Mouse (Mus musculus) hindbrain, embryonic 15.5 days (tissue): ENCODE results near the gene Dpp8. TPM values are rescaled to one million over a fixed set of nuclear protein-coding genes. Genes with fewer than 3 reads are reported as not detected.
A peak's percentile ranks its signal among the peaks of the same experiment; 100 is the strongest.

Source experiments
- ATAC-seq: fragments of 200-750 bp; cut with Nextera tagmentation; 2 replicates; pipeline ENCODE4 v1.8.0; 2017; ENCODE audit warnings: low read depth, moderate number of reproducible peaks, moderate TSS enrichment; ENCODE audit not compliant: low FRiP score
- H3K27ac ChIP-seq: fragments of 300-500 bp; sonication (generic); replicated peaks from 2 replicates; pipeline ENCODE4 v1.5.1; 2015; ENCODE audit warnings: mild to moderate bottlenecking, inconsistent platforms
- H3K27me3 ChIP-seq: fragments of 300-500 bp; sonication (generic); 2 replicates; pipeline ENCODE4 v1.6.1; 2015; ENCODE audit warnings: control low read depth, inconsistent platforms
- H3K36me3 ChIP-seq: fragments of 300-500 bp; sonication (generic); 2 replicates; pipeline ENCODE4 v1.6.1; 2015; ENCODE audit warnings: control low read depth, inconsistent platforms
- H3K4me1 ChIP-seq: fragments of 300-500 bp; sonication (generic); replicated peaks from 2 replicates; pipeline ENCODE4 v1.6.1; 2015; ENCODE audit warnings: control low read depth, inconsistent platforms
- H3K4me2 ChIP-seq: fragments of 300-500 bp; sonication (generic); 2 replicates; pipeline ENCODE4 v1.6.1; 2015; ENCODE audit warnings: moderate library complexity, mild to moderate bottlenecking, inconsistent platforms
- H3K4me3 ChIP-seq: fragments of 300-500 bp; sonication (generic); 2 replicates; pipeline ENCODE4 v1.5.1; 2015; ENCODE audit warnings: mild to moderate bottlenecking, inconsistent platforms
- H3K9ac ChIP-seq: fragments of 300-500 bp; sonication (generic); 2 replicates; pipeline ENCODE4 v1.6.1; 2015; ENCODE audit warnings: inconsistent platforms
- H3K9me3 ChIP-seq: fragments of 300-500 bp; sonication (generic); 2 replicates; pipeline ENCODE4 v1.6.1; 2016; ENCODE audit warnings: control low read depth, inconsistent platforms
- WGBS: fragments of 180-500 bp; shearing (Covaris S2); methylation state at CpG from one replicate; pipeline ENCODE4 v1.1.7; 2015; 5-methylcytosine and 5-hydroxymethylcytosine counted together
- polyA plus RNA-seq: library from polyadenylated mRNA; unstranded; fragments of >200 nt; fragmentation: Nextera tagmentation; extraction: Ambion mirVana; gene quantifications from 2 replicates; pipeline ENCODE4 v1.2.1, GENCODE M21; 2015

Gene Dpp8
- polyA plus RNA-seq, 1 experiment from 2014 or later: 39.5 TPM

GRCm38 (mm10) chr9:65016241-65016977 is 15.8 kb upstream of the Dpp8 start:
- peaks cover 60% of the 10 kb centered on the region for H3K4me1 ChIP-seq
- 57% methylated on average over 4 of the region's 4 CpGs for WGBS
- peak; percentile 58; the same call in 1 of the 2 replicates for ATAC-seq

DNA sequence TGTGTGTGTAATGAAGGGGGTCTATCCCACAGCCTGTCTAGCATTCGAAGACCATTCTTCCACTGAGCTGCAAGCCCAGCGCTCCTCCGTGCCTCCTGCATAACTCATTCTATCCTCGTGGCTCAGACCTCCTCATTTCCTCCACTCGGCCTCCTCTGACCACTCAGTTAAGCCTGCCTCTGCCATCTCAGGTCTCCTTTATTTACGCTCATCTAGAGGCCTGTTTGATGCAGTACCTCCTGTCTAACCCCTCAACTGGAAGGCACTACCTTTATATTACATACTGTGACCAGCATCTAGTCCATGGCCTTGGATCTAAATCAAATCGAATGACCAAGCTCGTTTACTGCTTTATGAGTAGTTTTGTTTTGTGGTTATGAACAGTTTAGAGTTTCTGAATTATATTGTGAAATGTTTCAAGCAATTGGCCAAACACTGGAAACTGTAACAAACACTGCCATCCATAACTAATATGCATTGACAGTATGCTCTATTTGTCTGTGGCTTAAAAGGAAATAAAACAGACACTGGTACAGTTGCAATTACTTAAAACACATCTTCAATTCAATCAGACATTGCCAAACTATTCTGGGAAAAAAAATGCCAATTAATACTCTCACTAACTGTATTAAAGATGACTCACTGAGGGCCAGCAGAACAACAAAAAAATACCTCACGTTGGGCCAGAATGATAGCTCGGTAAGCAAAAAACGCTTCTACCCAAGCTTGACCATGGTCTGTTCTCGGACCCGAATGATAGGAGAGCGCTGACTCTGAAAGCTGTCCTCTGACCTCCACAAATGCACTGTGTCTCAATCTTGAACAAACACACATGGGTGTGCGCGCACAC is 15.0 kb upstream of the Dpp8 start:
- no peak overlapping the region for H3K9ac ChIP-seq
- peak overlapping the region; percentile 75 for H3K27ac ChIP-seq
- WGBS: 75% methylated on average over 16 of the region's 16 CpGs
- H3K4me1 ChIP-seq: peaks cover 64% of the 10 kb centered on the region
- H3K9me3 ChIP-seq: no peaks in the 10 kb centered on the region
- no peak for ATAC-seq
- no peaks in the 10 kb centered on the region for H3K27me3 ChIP-seq
- no peak overlapping the region for H3K4me3 ChIP-seq
- no peaks in the 10 kb centered on the region for H3K36me3 ChIP-seq
- H3K4me2 ChIP-seq: peak overlapping the region; percentile 18

More at GRCm38 (mm10) chr9:65016241-65016977, 15.8 kb upstream of the Dpp8 start:
- H3K4me3 ChIP-seq: no peak overlapping the region
- no peak overlapping the region for H3K9ac ChIP-seq
- H3K9me3 ChIP-seq: no peaks in the 10 kb centered on the region
- H3K36me3 ChIP-seq: no peaks in the 10 kb centered on the region
- H3K27ac ChIP-seq: peak overlapping the region; percentile 75
- no peaks in the 10 kb centered on the region for H3K27me3 ChIP-seq
- H3K4me2 ChIP-seq: peak overlapping the region; percentile 18

DNA sequence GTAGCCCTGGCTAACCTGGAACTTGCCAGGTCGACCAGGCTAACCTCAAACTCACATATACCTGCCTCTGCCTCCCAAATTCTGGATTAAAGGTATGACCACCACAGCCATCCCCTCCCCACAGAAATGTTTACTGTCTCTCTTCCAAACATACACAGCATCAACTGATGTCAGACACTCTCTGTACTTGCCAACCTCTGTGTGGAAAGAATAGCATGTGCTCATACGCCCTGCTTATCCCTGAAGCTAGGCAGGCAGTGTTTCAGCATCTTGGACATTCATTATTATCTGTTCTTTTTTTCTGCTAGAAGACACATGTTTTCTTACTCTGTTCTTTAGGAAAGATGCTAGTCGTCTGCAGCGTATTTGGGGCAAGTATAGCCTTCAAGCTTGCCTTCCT is 14.3 kb upstream of the Dpp8 start:
- 89% methylated on average over 4 of the region's 4 CpGs for WGBS
- H3K4me2 ChIP-seq: peak overlapping the region; percentile 74; the same call in 1 of the 2 replicates
- ATAC-seq: no peak

DNA sequence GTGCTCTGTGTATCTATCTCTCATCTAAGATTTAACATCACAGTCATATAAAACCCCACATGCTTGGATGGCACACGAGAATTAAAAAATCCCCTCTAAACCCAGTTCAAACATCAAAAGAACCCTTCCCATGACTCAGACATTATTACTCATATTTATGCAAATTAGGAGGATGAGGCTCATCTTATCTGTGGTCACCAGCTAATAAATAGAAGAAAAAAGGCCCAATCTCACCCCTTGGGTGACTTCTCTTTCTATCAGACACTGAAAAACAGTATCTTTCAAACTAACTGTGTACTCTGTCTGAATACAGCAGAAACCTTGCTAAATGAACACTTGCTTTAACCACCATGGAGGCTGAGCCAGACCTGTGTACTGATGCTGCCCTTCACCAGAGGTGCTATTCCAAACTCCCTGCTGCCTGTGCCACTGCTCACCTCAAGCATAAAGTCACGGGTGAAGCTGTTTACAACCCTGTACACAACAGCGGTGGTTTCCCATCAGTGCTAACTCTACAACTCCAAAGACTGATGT is 13.6 kb upstream of the Dpp8 start:
- peaks cover 67% of the 10 kb centered on the region for H3K4me1 ChIP-seq
- no peak overlapping the region for H3K27ac ChIP-seq
- 73% methylated on average over 3 of the region's 3 CpGs for WGBS

More for the DNA sequence above, 14.3 kb upstream of the Dpp8 start:
- Histone ChIP-seq H3K4me3 (no peak overlapping the region), H3K36me3 (no peaks in the 10 kb centered on the region), H3K27ac (0 out of 2 replicates have a peak overlapping the region, but pooled peaks have one; percentile 9), H3K9me3 (no peaks in the 10 kb centered on the region), H3K4me1 (peaks cover 67% of the 10 kb centered on the region), H3K9ac (no peak overlapping the region), H3K27me3 (no peaks in the 10 kb centered on the region)

DNA sequence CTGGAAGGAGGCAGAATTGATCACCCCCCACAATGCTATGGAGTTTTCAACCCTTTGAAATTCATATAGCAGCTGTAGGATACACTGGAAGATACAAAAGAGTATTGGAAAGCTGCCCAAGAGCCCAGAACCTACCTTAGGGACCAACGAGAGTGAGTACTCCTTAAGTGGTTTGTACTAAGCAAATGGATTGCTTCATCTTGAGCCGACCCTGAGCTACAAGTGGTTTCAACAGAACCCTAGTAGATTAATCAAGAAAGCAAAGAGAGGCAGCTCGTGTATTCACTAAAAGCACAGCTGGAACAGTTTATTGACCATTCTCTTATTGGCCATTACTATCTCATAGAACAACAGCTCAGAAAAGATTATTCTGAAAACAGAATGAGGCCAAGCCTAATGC is 13.1 kb upstream of the Dpp8 start:
- WGBS: 47% methylated on average over 3 of the region's 3 CpGs
- no peak for ATAC-seq
- no peak overlapping the region for H3K9ac ChIP-seq
- H3K4me1 ChIP-seq: peaks cover 66% of the 10 kb centered on the region
- no peaks in the 10 kb centered on the region for H3K9me3 ChIP-seq
- no peaks in the 10 kb centered on the region for H3K27me3 ChIP-seq
- peak overlapping the region; percentile 74 for H3K4me2 ChIP-seq
- no peak overlapping the region for H3K4me3 ChIP-seq
- H3K36me3 ChIP-seq: no peaks in the 10 kb centered on the region
- no peak overlapping the region for H3K27ac ChIP-seq

More for the DNA sequence above, 13.6 kb upstream of the Dpp8 start:
- H3K4me3 ChIP-seq: no peak overlapping the region
- no peaks in the 10 kb centered on the region for H3K36me3 ChIP-seq
- H3K9ac ChIP-seq: no peak overlapping the region
- ATAC-seq: no peak
- H3K27me3 ChIP-seq: no peaks in the 10 kb centered on the region
- peak overlapping the region; percentile 74 for H3K4me2 ChIP-seq
- H3K9me3 ChIP-seq: no peaks in the 10 kb centered on the region

- Histone ChIP-seq H3K9me3 (no peaks in the 10 kb centered on the region), H3K9ac (peak overlapping the region; percentile 91; the same call in 1 of the 2 replicates), H3K4me2 (peak overlapping the region; percentile 74), H3K27ac (no peak overlapping the region), H3K36me3 (no peaks in the 10 kb centered on the region), H3K4me3 (peak overlapping the region; percentile 82), H3K27me3 (no peaks in the 10 kb centered on the region), H3K4me1 (peaks cover 62% of the 10 kb centered on the region)
- ATAC-seq: no peak
- 81% methylated on average over 4 of the region's 4 CpGs for WGBS
These were observed 12.1 kb upstream of the Dpp8 start for GRCm38 (mm10) chr9:65020128-65020527.

DNA sequence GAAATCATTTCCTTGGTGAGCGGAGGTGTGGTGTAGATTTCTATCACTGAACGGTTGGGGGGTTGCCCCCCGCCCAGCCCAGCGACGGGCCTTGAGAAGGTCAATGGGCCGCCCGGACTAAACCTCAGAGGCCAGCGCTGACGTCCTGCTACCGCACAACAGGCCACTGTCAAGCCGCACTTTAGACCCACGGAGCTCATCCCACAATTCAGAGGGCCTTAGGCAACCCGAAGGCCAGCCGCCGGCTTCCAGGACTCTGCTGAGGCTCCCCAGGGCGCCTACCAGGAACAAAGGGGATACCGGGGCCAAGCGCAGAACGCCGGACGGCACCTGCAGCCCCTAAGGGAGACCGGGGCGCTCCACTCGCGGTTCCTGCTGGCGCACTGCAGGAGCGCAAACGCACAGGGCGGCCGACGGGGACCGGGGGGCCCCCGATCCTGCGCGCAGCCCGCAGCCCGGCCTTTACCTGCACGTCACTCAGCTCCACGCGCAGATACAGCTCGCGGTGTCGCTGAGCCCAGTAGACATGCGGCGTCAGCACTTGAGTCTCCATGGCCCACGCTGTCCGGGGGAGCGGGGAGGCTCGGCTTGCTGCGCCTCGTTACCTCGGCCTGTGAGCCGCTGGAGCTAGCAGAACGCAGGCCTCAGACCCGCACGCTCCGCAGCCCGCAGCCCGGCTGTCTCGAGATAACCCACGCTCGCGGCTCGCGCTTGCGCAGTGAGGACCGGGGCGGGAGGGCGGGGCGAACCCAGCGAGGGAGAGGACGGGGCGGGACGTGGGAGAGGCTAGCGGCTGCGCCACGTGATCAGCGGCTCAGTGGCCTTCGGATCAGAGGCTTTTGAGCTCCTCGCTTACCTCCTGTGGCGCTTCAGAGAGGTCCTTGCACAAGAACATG is 11.0 kb upstream of the Dpp8 start, which contains the start of gene Hacd3:
Gene Hacd3 (minus strand): TSS at position 703 of the 896 bp plus-strand sequence.
- H3K4me1 ChIP-seq: peaks cover 51% of the 10 kb centered on the region
- H3K27ac ChIP-seq: peak within 1 kb of the TSS; percentile 90
- H3K4me2 ChIP-seq: peak within 1 kb of the TSS; percentile 74
- peak within 1 kb of the TSS; percentile 82 for H3K4me3 ChIP-seq
- no peaks in the 10 kb centered on the region for H3K27me3 ChIP-seq
- H3K36me3 ChIP-seq: no peaks in the 10 kb centered on the region
- peak within 1 kb of the TSS; percentile 91 for H3K9ac ChIP-seq
- under 1% methylated on average over 79 of the region's 81 CpGs for WGBS
- ATAC-seq: peak; percentile 96
- no peaks in the 10 kb centered on the region for H3K9me3 ChIP-seq

- no peaks in the 10 kb centered on the region for H3K27me3 ChIP-seq
- H3K4me3 ChIP-seq: peak overlapping the region; percentile 82
- H3K9ac ChIP-seq: peak overlapping the region; percentile 31
- H3K4me2 ChIP-seq: peak overlapping the region; percentile 74
- no peaks in the 10 kb centered on the region for H3K36me3 ChIP-seq
- WGBS: 24% methylated on average over 9 of the region's 9 CpGs
- ATAC-seq: no peak; the same call in 1 of the 2 replicates
- no peaks in the 10 kb centered on the region for H3K9me3 ChIP-seq
- peaks cover 44% of the 10 kb centered on the region for H3K4me1 ChIP-seq
- H3K27ac ChIP-seq: peak overlapping the region; percentile 90
These were observed 10.2 kb upstream of the Dpp8 start for GRCm38 (mm10) chr9:65021887-65022579.

DNA sequence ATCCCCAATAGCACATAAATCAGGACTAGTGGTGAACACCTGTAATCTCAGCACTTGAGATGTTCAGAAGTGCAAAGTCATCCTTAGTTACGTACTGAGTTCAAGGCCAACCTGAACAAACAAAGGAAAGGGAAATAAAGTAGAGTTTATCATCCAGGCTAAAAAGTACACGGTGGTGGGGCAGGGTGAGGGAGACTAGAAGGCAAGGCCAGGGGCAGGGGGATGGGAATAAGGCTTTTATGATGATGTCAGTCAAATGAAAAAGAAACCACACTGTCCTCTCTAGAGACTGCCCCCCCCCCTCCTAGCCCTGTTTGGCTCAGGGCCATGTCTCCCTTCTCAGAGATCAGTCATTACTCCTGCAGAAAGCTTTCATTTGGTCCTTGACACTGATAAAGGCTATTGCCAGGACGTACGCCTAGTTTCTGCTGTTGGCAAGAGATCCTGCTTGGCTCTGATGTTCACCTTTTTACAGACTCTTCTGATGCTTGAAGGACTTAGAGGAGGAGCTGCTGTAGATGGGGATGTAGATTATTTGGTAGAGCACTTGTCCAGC is 9.6 kb upstream of the Dpp8 start:
- 77% methylated on average over 4 of the region's 4 CpGs for WGBS
- peak overlapping the region; percentile 82; the same call in 1 of the 2 replicates for H3K4me3 ChIP-seq
- no peaks in the 10 kb centered on the region for H3K9me3 ChIP-seq
- H3K27ac ChIP-seq: peak overlapping the region; percentile 90; the same call in 1 of the 2 replicates
- no peaks in the 10 kb centered on the region for H3K36me3 ChIP-seq
- H3K9ac ChIP-seq: no peak overlapping the region
- H3K27me3 ChIP-seq: no peaks in the 10 kb centered on the region
- H3K4me2 ChIP-seq: no peak overlapping the region
- ATAC-seq: no peak
- H3K4me1 ChIP-seq: peaks cover 38% of the 10 kb centered on the region

- Histone ChIP-seq H3K36me3 (no peaks in the 10 kb centered on the region), H3K9me3 (no peaks in the 10 kb centered on the region), H3K4me3 (no peak overlapping the region), H3K4me2 (no peak overlapping the region), H3K9ac (no peak overlapping the region), H3K27ac (no peak overlapping the region), H3K4me1 (peaks cover 30% of the 10 kb centered on the region), H3K27me3 (no peaks in the 10 kb centered on the region)
- WGBS: 97% methylated on average over 3 of the region's 3 CpGs
- no peak for ATAC-seq
These were observed 8.8 kb upstream of the Dpp8 start for GRCm38 (mm10) chr9:65023447-65023846.
